Mouse (Mus musculus): Measurements from ENCODE around the gene C4bp. TPM values are rescaled to one million over a fixed set of nuclear protein-coding genes. Genes with fewer than 3 reads are reported as not detected.
A peak's percentile ranks its signal among the peaks of the same experiment; 100 is the strongest.
"Not testable (repeated sequence)": the region's sequence is repeated elsewhere in the genome, so short reads cannot be mapped to it uniquely, and the experiment has no call there.

C4bp gene
- polyA plus RNA-seq, 1 experiment, result not detected

DNA sequence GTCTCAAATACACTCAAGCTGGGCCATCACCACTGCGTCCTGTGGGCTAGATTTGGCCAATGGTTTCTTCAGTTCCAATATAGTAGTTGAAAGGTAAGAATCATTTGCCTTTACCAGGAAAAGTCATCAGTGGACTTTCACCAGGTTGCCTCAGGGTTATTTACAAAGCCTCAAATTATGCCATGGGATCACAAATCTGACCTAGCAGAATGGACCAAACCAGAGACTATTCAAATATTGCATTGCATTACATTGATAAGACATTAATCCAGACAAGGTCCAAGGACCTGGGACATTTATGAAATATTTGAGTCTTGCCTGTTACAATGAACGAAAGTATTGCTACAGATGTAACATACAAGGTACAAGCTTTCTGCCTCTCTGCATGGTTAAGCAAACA is 17.1 kb upstream of the C4bp start:
- Histone ChIP-seq H3K4me1 (peaks cover 18% of the 10 kb centered on the region), H3K27me3 (replicated peaks) (peaks cover 7% of the 10 kb centered on the region), H3K4me3 (replicated peaks) (no peak overlapping the region), H3K36me3 (replicated peaks; ENCODE audit: low read length) (no peaks in the 10 kb centered on the region), H3K9me3 (no peaks in the 10 kb centered on the region)
- no peak for TF ChIP-seq GATA1 (IDR thresholded peaks at IDR 0.05; ENCODE audit: borderline replicate concordance, low read length)
- TF ChIP-seq FLI1 (IDR thresholded peaks at IDR 0.05; ENCODE audit: low read length), result no peak

- H3K4me3 ChIP-seq (replicated peaks); H3K27me3 ChIP-seq (replicated peaks); H3K4me1 ChIP-seq; H3K9me3 ChIP-seq; H3K36me3 ChIP-seq (replicated peaks; ENCODE audit: low read length): not testable (repeated sequence)
Measured at GRCm38 (mm10) chr1:130663576-130663975, 2.1 kb upstream of the C4bp start.

DNA sequence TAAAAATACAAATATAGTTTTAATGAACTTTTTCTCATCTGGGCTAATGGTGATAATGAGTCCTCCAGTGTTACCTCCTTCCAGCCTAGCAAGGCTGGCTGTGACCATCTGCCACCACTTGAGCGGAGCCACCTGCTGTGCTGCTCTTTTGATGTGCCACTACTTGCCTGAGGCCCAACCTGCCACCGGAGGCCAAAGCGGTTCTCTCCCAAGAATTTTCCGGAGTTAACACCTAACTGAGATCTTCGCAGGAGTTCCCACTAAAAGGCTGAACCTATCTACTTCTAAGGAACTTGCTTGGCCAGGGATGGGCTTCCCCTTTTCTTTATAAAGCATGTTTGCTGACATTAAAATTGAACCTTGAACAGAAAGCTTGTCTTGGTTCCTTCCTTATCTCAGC is 1.8 kb downstream of the C4bp start:
- H3K27me3 ChIP-seq (replicated peaks); H3K9me3 ChIP-seq; H3K4me1 ChIP-seq; H3K4me3 ChIP-seq (replicated peaks); H3K36me3 ChIP-seq (replicated peaks; ENCODE audit: low read length): not testable (repeated sequence)

DNA sequence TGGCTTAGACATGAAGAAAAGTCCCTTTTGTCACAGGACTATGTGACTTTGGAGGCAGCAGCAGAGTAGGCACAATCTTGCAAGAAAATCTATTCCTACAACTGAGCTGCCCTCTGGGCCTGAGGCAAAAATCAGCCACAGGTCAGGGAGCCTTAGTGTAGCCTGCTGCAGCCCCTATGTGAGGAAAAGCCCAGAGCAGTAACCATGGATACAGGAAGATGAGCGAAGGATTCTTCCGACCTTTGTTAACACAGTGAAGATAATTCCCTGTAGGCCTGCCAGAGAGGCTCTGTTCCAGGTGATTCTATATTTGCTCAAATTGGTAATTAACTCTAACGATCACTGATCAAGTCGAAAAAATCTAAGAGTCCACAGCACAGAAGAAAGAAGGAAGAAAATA is 17.3 kb downstream of the C4bp start:
- Histone ChIP-seq H3K27me3 (replicated peaks) (peaks cover 8% of the 10 kb centered on the region), H3K4me1 (no peaks in the 10 kb centered on the region), H3K4me3 (replicated peaks) (no peak overlapping the region), H3K9me3 (no peaks in the 10 kb centered on the region), H3K36me3 (replicated peaks; ENCODE audit: low read length) (no peaks in the 10 kb centered on the region)
- TF ChIP-seq FLI1 (IDR thresholded peaks at IDR 0.05; ENCODE audit: low read length), result no peak
- TF ChIP-seq GATA1 (IDR thresholded peaks at IDR 0.05; ENCODE audit: borderline replicate concordance, low read length), result no peak

- TF ChIP-seq FLI1 (IDR thresholded peaks at IDR 0.05; ENCODE audit: low read length) (no peak), GATA1 (IDR thresholded peaks at IDR 0.05; ENCODE audit: borderline replicate concordance, low read length) (no peak)
- no peaks in the 10 kb centered on the region for H3K9me3 ChIP-seq
- H3K4me3 ChIP-seq (replicated peaks), result no peak overlapping the region
- H3K4me1 ChIP-seq, result no peaks in the 10 kb centered on the region
- H3K27me3 ChIP-seq (replicated peaks), result peaks cover 8% of the 10 kb centered on the region
- H3K36me3 ChIP-seq (replicated peaks; ENCODE audit: low read length), result no peaks in the 10 kb centered on the region
Measured at GRCm38 (mm10) chr1:130640967-130641366, 20.5 kb downstream of the C4bp start.

GRCm38 (mm10) chr1:130633761-130634410 is 27.5 kb downstream of the C4bp start:
- Histone ChIP-seq H3K4me1 (peaks cover 19% of the 10 kb centered on the region), H3K4me3 (replicated peaks) (peak overlapping the region; percentile 60), H3K9me3 (no peaks in the 10 kb centered on the region), H3K36me3 (replicated peaks; ENCODE audit: low read length) (no peaks in the 10 kb centered on the region), H3K27me3 (replicated peaks) (no peaks in the 10 kb centered on the region)
- no peak for TF ChIP-seq GATA1 (IDR thresholded peaks at IDR 0.05; ENCODE audit: borderline replicate concordance, low read length)

GRCm38 (mm10) chr1:130633316-130633715 is 28.1 kb downstream of the C4bp start:
- Histone ChIP-seq H3K27me3 (replicated peaks) (no peaks in the 10 kb centered on the region), H3K9me3 (no peaks in the 10 kb centered on the region), H3K36me3 (replicated peaks; ENCODE audit: low read length) (no peaks in the 10 kb centered on the region), H3K4me3 (replicated peaks) (no peak overlapping the region), H3K4me1 (peaks cover 19% of the 10 kb centered on the region)
- TF ChIP-seq FLI1 (IDR thresholded peaks at IDR 0.05; ENCODE audit: low read length) (no peak), GATA1 (IDR thresholded peaks at IDR 0.05; ENCODE audit: borderline replicate concordance, low read length) (no peak)

- Histone ChIP-seq H3K4me3 (replicated peaks) (no peak within 1 kb of the TSS), H3K9me3 (no peaks in the 10 kb centered on the region), H3K4me1 (peaks cover 19% of the 10 kb centered on the region), H3K36me3 (replicated peaks; ENCODE audit: low read length) (no peaks in the 10 kb centered on the region), H3K27me3 (replicated peaks) (no peaks in the 10 kb centered on the region)
- TF ChIP-seq FLI1 (IDR thresholded peaks at IDR 0.05; ENCODE audit: low read length) (no peak), GATA1 (IDR thresholded peaks at IDR 0.05; ENCODE audit: borderline replicate concordance, low read length) (no peak)
Measured at GRCm38 (mm10) chr1:130629521-130629920, 31.9 kb downstream of the C4bp start, which contains the start of gene Zp3r. Gene Zp3r, minus strand, starts transcription at chr1:130629621.

GRCm38 (mm10) chr1:130596291-130596690 is 65.1 kb downstream of the C4bp start:
- H3K4me1 ChIP-seq, result no peaks in the 10 kb centered on the region
- no peaks in the 10 kb centered on the region for H3K9me3 ChIP-seq
- H3K27me3 ChIP-seq (replicated peaks), result peaks cover 4% of the 10 kb centered on the region
- H3K4me3 ChIP-seq (replicated peaks), result no peak overlapping the region
- H3K36me3 ChIP-seq (replicated peaks; ENCODE audit: low read length), result no peaks in the 10 kb centered on the region
- TF ChIP-seq GATA1 (IDR thresholded peaks at IDR 0.05; ENCODE audit: borderline replicate concordance, low read length) (no peak), FLI1 (IDR thresholded peaks at IDR 0.05; ENCODE audit: low read length) (no peak)

DNA sequence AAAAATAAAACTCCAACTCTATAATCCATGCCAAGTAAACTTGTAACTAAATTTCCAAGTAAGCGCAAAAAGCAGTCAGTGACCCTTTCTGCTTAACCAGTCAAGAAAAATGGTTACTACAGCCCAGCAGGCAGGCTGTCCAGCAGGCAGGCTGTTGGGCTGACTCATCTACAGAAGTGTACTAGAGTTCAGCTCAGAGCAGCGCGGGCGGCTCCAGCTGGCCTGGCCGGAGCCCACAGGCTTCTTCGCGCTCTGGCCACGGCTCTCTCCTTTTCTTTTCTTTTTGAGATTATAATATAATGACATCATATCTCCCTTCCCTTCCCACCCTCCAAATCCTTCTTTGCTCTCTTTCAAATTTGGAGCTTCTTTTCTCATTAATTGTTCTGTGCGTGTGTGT is 72.8 kb downstream of the C4bp start:
- H3K4me1 ChIP-seq, result no peaks in the 10 kb centered on the region

More for the DNA sequence above, 72.8 kb downstream of the C4bp start:
- Histone ChIP-seq H3K4me3 (replicated peaks) (no peak overlapping the region), H3K36me3 (replicated peaks; ENCODE audit: low read length) (no peaks in the 10 kb centered on the region), H3K9me3 (no peaks in the 10 kb centered on the region), H3K27me3 (replicated peaks) (peaks cover 3% of the 10 kb centered on the region)
- TF ChIP-seq GATA1 (IDR thresholded peaks at IDR 0.05; ENCODE audit: borderline replicate concordance, low read length), result no peak
- TF ChIP-seq FLI1 (IDR thresholded peaks at IDR 0.05; ENCODE audit: low read length), result no peak

Other genes with a start within 250 kb of the C4bp start
- gene Cd55b, start 238.6 kb downstream of the C4bp start, polyA plus RNA-seq (2012; ENCODE audit: insufficient read depth, low replicate concordance), result not detected in 2 replicates
- 7.2 and 24.3 TPM in 2 replicates for gene Cd55, start 198.9 kb downstream of the C4bp start, polyA plus RNA-seq (2012; ENCODE audit: insufficient read depth, low replicate concordance)
- gene Zp3r, start 32.0 kb downstream of the C4bp start, polyA plus RNA-seq (2012; ENCODE audit: insufficient read depth, low replicate concordance), result not detected in 2 replicates
- gene Gm29427, start 54.2 kb upstream of the C4bp start, polyA plus RNA-seq (2012; ENCODE audit: insufficient read depth, low replicate concordance), result not detected in 2 replicates
- 0.95 and 2.4 TPM in 2 replicates for gene Yod1, start 55.7 kb upstream of the C4bp start, polyA plus RNA-seq (2012; ENCODE audit: insufficient read depth, low replicate concordance)
- 1.8 and 2.5 TPM in 2 replicates for gene Pfkfb2, start 67.6 kb upstream of the C4bp start, polyA plus RNA-seq (2012; ENCODE audit: insufficient read depth, low replicate concordance)
- 4.5 and 39.9 TPM in 2 replicates for gene AA986860, start 70.3 kb upstream of the C4bp start, polyA plus RNA-seq (2012; ENCODE audit: insufficient read depth, low replicate concordance)
- not detected in 2 replicates for gene Fcamr, start 139.3 kb upstream of the C4bp start, polyA plus RNA-seq (2012; ENCODE audit: insufficient read depth, low replicate concordance)
- gene Pigr, start 165.1 kb upstream of the C4bp start, polyA plus RNA-seq (2012; ENCODE audit: insufficient read depth, low replicate concordance), result not detected in 2 replicates
- gene Fcmr, start 204.0 kb upstream of the C4bp start, polyA plus RNA-seq (2012; ENCODE audit: insufficient read depth, low replicate concordance), result not detected in 2 replicates
- not detected in 2 replicates for gene Il24, start 225.8 kb upstream of the C4bp start, polyA plus RNA-seq (2012; ENCODE audit: insufficient read depth, low replicate concordance)
- gene Il20, start 249.8 kb upstream of the C4bp start, polyA plus RNA-seq (2012; ENCODE audit: insufficient read depth, low replicate concordance), result not detected in 2 replicates

Measured in megakaryocyte, embryonic 14.5 days (primary cell).